Mouse (Mus musculus) urinary bladder, adult 18-20 months (tissue): ENCODE data around the gene Ccnd2.

ENCODE experiments used
- DNase-seq, 2 experiments: peaks; one replicate each; pipeline ENCODE4 v3.0.0; 2022; ENCODE audit warnings: low spot score in 2 of 2, mixed read lengths in 2 of 2

Gene Ccnd2

GRCm38 (mm10) chr6:127148526-127149302 is 3.3 kb downstream of the Ccnd2 start:
- DNase-seq: no peak

- DNase-seq: peak; percentile 70 to 71
Measured at GRCm38 (mm10) chr6:127147665-127148064, 4.3 kb downstream of the Ccnd2 start.

GRCm38 (mm10) chr6:127146322-127146947 is 5.6 kb downstream of the Ccnd2 start:
- no peak for DNase-seq

GRCm38 (mm10) chr6:127145464-127146190 is 6.4 kb downstream of the Ccnd2 start:
- no peak for DNase-seq

- no peak for DNase-seq
Measured at GRCm38 (mm10) chr6:127143576-127144288, 8.3 kb downstream of the Ccnd2 start.

GRCm38 (mm10) chr6:127143124-127143520 is 8.9 kb downstream of the Ccnd2 start:
- no peak for DNase-seq

GRCm38 (mm10) chr6:127142154-127143123 is 9.6 kb downstream of the Ccnd2 start:
- no peak for DNase-seq

GRCm38 (mm10) chr6:127138962-127139361 is 13.0 kb downstream of the Ccnd2 start:
- no peak for DNase-seq

GRCm38 (mm10) chr6:127133433-127134245 is 18.4 kb downstream of the Ccnd2 start:
- no peak for DNase-seq

GRCm38 (mm10) chr6:127132719-127133118 is 19.3 kb downstream of the Ccnd2 start:
- DNase-seq: no peak

GRCm38 (mm10) chr6:127131946-127132345 is 20.0 kb downstream of the Ccnd2 start:
- DNase-seq: no peak

- no peak for DNase-seq
Measured at GRCm38 (mm10) chr6:127130377-127130776, 21.6 kb downstream of the Ccnd2 start.

- DNase-seq: no peak
Measured at GRCm38 (mm10) chr6:127129659-127130058, 22.3 kb downstream of the Ccnd2 start.

- no peak for DNase-seq
Measured at GRCm38 (mm10) chr6:127123506-127123905, 28.5 kb downstream of the Ccnd2 start.

- DNase-seq: no peak
Measured at GRCm38 (mm10) chr6:127122996-127123395, 29.0 kb downstream of the Ccnd2 start.

- no peak for DNase-seq
Measured at GRCm38 (mm10) chr6:127122221-127122806, 29.7 kb downstream of the Ccnd2 start.

- no peak for DNase-seq
Measured at GRCm38 (mm10) chr6:127114753-127115456, 37.1 kb downstream of the Ccnd2 start.

GRCm38 (mm10) chr6:127109402-127109930 is 42.5 kb downstream of the Ccnd2 start, which contains the start of gene Tigar:
Gene Tigar (minus strand): TSS chr6:127109557.
- DNase-seq: peak; percentile 92 to 93
